Mouse (Mus musculus): ENCODE data around the gene Fgf3.
"Not testable (repeated sequence)": the region's sequence is repeated elsewhere in the genome, so short reads cannot be mapped to it uniquely, and the experiment has no call there.

The Fgf3 gene

GRCm38 (mm10) chr7:144857826-144858342, 20.0 kb downstream of the Fgf3 start:
- no peak for DNase-seq (ENCODE audit: low read depth, low spot score)

GRCm38 (mm10) chr7:144858702-144859101, 20.8 kb downstream of the Fgf3 start:
- DNase-seq (ENCODE audit: low read depth, low spot score): no peak

GRCm38 (mm10) chr7:144861056-144861768, 23.3 kb downstream of the Fgf3 start:
- DNase-seq (ENCODE audit: low read depth, low spot score): no peak

- DNase-seq (ENCODE audit: low read depth, low spot score): no peak
Measured at GRCm38 (mm10) chr7:144861769-144862070, 23.8 kb downstream of the Fgf3 start.

- no peak for DNase-seq (ENCODE audit: low read depth, low spot score)
Measured at GRCm38 (mm10) chr7:144862126-144862525, 24.2 kb downstream of the Fgf3 start.

- no peak for DNase-seq (ENCODE audit: low read depth, low spot score)
Measured at GRCm38 (mm10) chr7:144862712-144863111, 24.8 kb downstream of the Fgf3 start.

- DNase-seq (ENCODE audit: low read depth, low spot score): no peak
Measured at GRCm38 (mm10) chr7:144863196-144863595, 25.3 kb downstream of the Fgf3 start.

- DNase-seq (ENCODE audit: low read depth, low spot score): no peak
Measured at GRCm38 (mm10) chr7:144864160-144864670, 26.3 kb downstream of the Fgf3 start.

- no peak for DNase-seq (ENCODE audit: low read depth, low spot score)
Measured at GRCm38 (mm10) chr7:144867161-144867560, 29.3 kb downstream of the Fgf3 start.

- DNase-seq (ENCODE audit: low read depth, low spot score): no peak
Measured at GRCm38 (mm10) chr7:144867602-144868001, 29.7 kb downstream of the Fgf3 start.

- DNase-seq (ENCODE audit: low read depth, low spot score): no peak
Measured at GRCm38 (mm10) chr7:144872420-144872819, 34.5 kb downstream of the Fgf3 start.

GRCm38 (mm10) chr7:144873160-144873559, 35.3 kb downstream of the Fgf3 start:
- DNase-seq (ENCODE audit: low read depth, low spot score): no peak

GRCm38 (mm10) chr7:144874226-144874625, 36.3 kb downstream of the Fgf3 start:
- no peak for DNase-seq (ENCODE audit: low read depth, low spot score)

GRCm38 (mm10) chr7:144878401-144878800, 40.5 kb downstream of the Fgf3 start:
- DNase-seq (ENCODE audit: low read depth, low spot score): no peak

- no peak for DNase-seq (ENCODE audit: low read depth, low spot score)
Measured at GRCm38 (mm10) chr7:144883106-144883505, 45.2 kb downstream of the Fgf3 start.

GRCm38 (mm10) chr7:144887672-144888071, 49.8 kb downstream of the Fgf3 start:
- no peak for DNase-seq (ENCODE audit: low read depth, low spot score)

- no peak for DNase-seq (ENCODE audit: low read depth, low spot score)
Measured at GRCm38 (mm10) chr7:144888564-144889299, 50.8 kb downstream of the Fgf3 start.

GRCm38 (mm10) chr7:144890661-144891060, 52.8 kb downstream of the Fgf3 start:
- DNase-seq (ENCODE audit: low read depth, low spot score): not testable (repeated sequence)

- no peak for DNase-seq (ENCODE audit: low read depth, low spot score)
Measured at GRCm38 (mm10) chr7:144891863-144892262, 54.0 kb downstream of the Fgf3 start.

GRCm38 (mm10) chr7:144892322-144892721, 54.4 kb downstream of the Fgf3 start:
- DNase-seq (ENCODE audit: low read depth, low spot score): no peak
